Mouse (Mus musculus) heart, embryonic 16.5 days (tissue): ENCODE results near the gene Arhgap10. TPM values are rescaled to one million over a fixed set of nuclear protein-coding genes. Genes with fewer than 3 reads are reported as not detected.

Experiments
- ATAC-seq: fragments of 200-750 bp; cut with Nextera tagmentation; replicated peaks from 2 replicates; pipeline ENCODE4 v1.8.0; 2017; ENCODE audit warnings: moderate number of reproducible peaks; ENCODE audit not compliant: insufficient read depth, low FRiP score; ENCODE audit errors: extremely low read depth
- H3K27ac ChIP-seq: fragments of 300-500 bp; sonication (generic); 2 replicates; pipeline ENCODE4 v1.5.1; 2014; ENCODE audit warnings: mild to moderate bottlenecking, low read length, control low read depth, moderate library complexity
- H3K27me3 ChIP-seq: fragments of 300-500 bp; sonication (generic); 2 replicates; pipeline ENCODE4 v1.6.1; 2014; ENCODE audit warnings: low read length, mixed read lengths; ENCODE audit not compliant: control insufficient read depth, insufficient read depth
- H3K36me3 ChIP-seq: fragments of 300-500 bp; sonication (generic); 2 replicates; pipeline ENCODE4 v1.6.1; 2014; ENCODE audit not compliant: control insufficient read depth, insufficient read depth
- H3K4me1 ChIP-seq: fragments of 300-500 bp; sonication (generic); 2 replicates; pipeline ENCODE4 v1.6.1; 2014; ENCODE audit warnings: low read length, mixed read lengths; ENCODE audit not compliant: control insufficient read depth, insufficient read depth
- H3K4me2 ChIP-seq: fragments of 300-500 bp; sonication (generic); 2 replicates; pipeline ENCODE4 v1.6.1; 2014; ENCODE audit warnings: low read depth, mild to moderate bottlenecking, control low read depth, low read length
- H3K4me3 ChIP-seq: fragments of 300-500 bp; sonication (generic); 2 replicates; pipeline ENCODE4 v1.5.1; 2014; ENCODE audit warnings: mild to moderate bottlenecking, control low read depth, low read length
- H3K9ac ChIP-seq: fragments of 300-500 bp; sonication (generic); 2 replicates; pipeline ENCODE4 v1.6.1; 2014; ENCODE audit warnings: low read length, control low read depth
- H3K9me3 ChIP-seq: fragments of 300-500 bp; sonication (generic); replicated peaks from 2 replicates; pipeline ENCODE4 v1.6.1; 2016; ENCODE audit warnings: low read length; ENCODE audit not compliant: control insufficient read depth
- WGBS: fragments of 180-500 bp; shearing (Covaris S2); extraction: QIAGEN DNeasy Blood & Tissue Kit; methylation state at CpG from one replicate; pipeline ENCODE4 v1.1.7; 2014; 5-methylcytosine and 5-hydroxymethylcytosine counted together
- polyA plus RNA-seq: library from polyadenylated mRNA; unstranded; fragments of >200 nt; fragmentation: Nextera tagmentation; extraction: Ambion mirVana; gene quantifications from 2 replicates; pipeline ENCODE4 v1.2.1, GENCODE M21; 2015

The Arhgap10 gene
- polyA plus RNA-seq, 1 experiment from 2014 or later, result 33.9 TPM

DNA sequence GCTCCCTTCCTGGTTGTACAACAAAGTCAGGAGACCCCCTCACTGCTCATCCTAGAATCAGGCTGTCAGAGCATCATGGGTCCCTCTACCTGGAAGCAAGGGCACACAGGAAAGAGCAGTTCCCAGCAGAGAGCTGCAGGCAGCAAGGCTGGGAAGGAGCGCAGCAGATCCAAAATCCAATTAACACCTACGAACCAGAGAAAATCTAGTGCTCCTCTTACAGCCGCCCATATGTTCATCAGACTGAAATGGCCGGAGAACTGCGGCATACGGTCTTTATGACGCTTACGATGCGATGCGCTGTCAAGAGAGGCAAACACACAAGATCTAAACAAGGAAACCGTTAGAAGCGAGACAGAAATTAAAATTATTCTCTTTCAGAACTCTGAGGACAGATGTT, 229.3 kb downstream of the Arhgap10 start:
- peaks cover 4% of the 10 kb centered on the region; the same call in 1 of the 2 replicates for H3K4me1 ChIP-seq
- no peak for ATAC-seq
- no peaks in the 10 kb centered on the region for H3K36me3 ChIP-seq
- 91% methylated on average over 12 of the region's 12 CpGs for WGBS
- no peak overlapping the region for H3K4me2 ChIP-seq
- H3K4me3 ChIP-seq, result no peak overlapping the region
- no peak overlapping the region for H3K9ac ChIP-seq
- H3K27me3 ChIP-seq, result no peaks in the 10 kb centered on the region
- H3K27ac ChIP-seq, result no peak overlapping the region
- no peaks in the 10 kb centered on the region; the same call in 1 of the 2 replicates for H3K9me3 ChIP-seq

DNA sequence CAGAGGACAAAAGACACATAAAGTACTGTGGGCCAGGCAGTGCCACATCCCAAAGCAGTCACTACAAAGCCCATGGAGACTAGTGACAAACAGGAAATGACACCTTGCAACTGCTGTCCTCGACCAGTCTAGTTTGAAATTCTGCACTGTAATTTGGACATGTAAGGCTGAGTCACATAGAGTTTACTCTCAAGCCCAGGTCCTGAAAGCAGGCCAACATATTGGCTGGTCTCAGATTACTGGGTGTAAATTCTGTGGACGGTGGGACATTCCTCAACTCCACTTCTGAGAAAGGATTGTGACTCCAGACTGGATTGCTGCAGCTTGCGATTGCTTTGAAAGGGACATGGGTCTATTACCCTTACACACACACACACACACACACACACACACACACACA, 229.7 kb downstream of the Arhgap10 start:
- Histone ChIP-seq H3K9me3 (no peaks in the 10 kb centered on the region; the same call in 1 of the 2 replicates), H3K9ac (no peak overlapping the region), H3K4me2 (no peak overlapping the region), H3K4me1 (peaks cover 7% of the 10 kb centered on the region; the same call in 1 of the 2 replicates), H3K36me3 (no peaks in the 10 kb centered on the region), H3K4me3 (no peak overlapping the region), H3K27me3 (no peaks in the 10 kb centered on the region), H3K27ac (no peak overlapping the region)
- 60% methylated on average over 3 of the region's 3 CpGs for WGBS
- ATAC-seq, result no peak

DNA sequence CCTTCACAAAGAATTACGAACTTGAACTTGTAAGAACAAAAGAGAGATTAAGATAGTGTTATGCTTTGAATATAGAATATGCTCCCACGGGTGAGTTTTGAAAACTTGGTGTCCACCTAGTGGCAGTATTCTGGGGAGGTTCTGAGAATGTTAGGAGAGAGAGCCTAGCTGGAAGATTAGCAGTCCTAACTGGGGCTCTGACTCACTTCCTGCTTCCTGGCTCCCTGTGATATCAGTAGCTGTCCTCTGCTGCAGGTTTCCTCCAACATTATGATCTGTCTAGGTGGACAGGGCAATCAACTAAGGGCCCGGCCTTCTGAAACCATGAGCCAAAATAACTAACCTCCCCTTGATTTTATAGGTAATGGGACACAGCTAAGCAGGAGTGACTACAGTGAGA, 233.3 kb downstream of the Arhgap10 start:
- H3K4me1 ChIP-seq, result peaks cover 7% of the 10 kb centered on the region; the same call in 1 of the 2 replicates
- no peaks in the 10 kb centered on the region for H3K27me3 ChIP-seq
- no peak overlapping the region for H3K27ac ChIP-seq
- no peak for ATAC-seq
- H3K9ac ChIP-seq, result no peak overlapping the region
- H3K4me3 ChIP-seq, result no peak overlapping the region
- 79% methylated on average over 3 of the region's 3 CpGs for WGBS
- H3K36me3 ChIP-seq, result no peaks in the 10 kb centered on the region
- no peak overlapping the region for H3K4me2 ChIP-seq
- H3K9me3 ChIP-seq, result no peaks in the 10 kb centered on the region; the same call in 1 of the 2 replicates

DNA sequence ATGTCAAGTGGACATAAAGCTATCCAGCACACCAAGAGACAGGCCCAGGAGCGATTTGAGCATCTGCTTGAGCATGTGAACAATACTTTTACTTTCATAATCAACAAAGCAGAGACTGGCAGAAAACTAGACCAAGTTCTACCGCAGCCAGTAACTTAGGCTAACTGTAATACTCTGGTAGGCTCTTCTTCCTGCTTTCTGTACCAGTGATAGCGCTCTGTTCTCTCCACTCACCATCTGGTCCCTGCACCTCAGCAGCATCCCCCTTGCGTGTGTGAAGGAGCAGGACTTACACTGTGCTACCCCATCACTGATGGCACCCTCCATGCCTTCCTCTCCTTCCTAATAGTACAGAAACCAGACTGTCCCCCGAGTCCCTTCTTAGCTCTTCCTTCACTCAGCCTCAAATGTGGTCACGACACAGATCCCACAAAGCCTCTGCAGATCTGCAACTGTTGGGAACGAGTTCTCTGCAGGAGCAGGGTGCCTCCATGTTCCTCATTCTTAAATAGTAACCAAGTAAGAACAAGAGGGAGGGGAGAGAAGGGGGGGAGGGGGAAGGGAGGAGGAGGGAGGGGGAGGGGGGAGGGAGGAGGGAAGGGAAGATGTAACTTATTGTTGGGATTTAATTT, 235.0 kb downstream of the Arhgap10 start:
- peak; percentile 18; the same call in 1 of the 2 replicates for ATAC-seq
- Histone ChIP-seq H3K4me3 (no peak overlapping the region), H3K9ac (no peak overlapping the region), H3K4me1 (peaks cover 7% of the 10 kb centered on the region; the same call in 1 of the 2 replicates), H3K27me3 (no peaks in the 10 kb centered on the region), H3K4me2 (0 out of 2 replicates have a peak overlapping the region, but pooled peaks have one; percentile 9), H3K36me3 (no peaks in the 10 kb centered on the region), H3K9me3 (no peaks in the 10 kb centered on the region; the same call in 1 of the 2 replicates), H3K27ac (peak overlapping the region; percentile 53)
- 81% methylated on average over 7 of the region's 7 CpGs for WGBS

DNA sequence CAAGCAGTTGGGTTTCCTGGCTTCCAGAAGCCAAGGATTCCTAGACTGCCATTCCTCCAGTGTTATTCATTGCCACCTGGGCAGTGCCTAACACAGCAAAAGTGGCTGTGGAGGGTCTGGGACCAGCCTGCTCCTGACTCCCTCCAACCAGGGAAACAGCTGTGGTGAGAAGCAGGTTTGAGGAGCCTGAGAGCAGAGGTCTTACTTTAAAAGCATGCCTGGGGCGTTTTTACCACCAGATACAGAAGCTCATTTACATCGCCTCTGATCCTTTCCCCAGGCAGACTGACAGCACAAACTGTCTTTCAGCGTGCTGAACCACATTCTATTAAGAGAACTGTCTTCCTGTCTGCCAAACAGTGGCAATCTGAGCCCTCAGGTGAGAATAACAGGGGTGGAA, 237.8 kb downstream of the Arhgap10 start:
- Histone ChIP-seq H3K4me3 (no peak overlapping the region), H3K27ac (peak overlapping the region; percentile 49)
- ATAC-seq, result 0 out of 2 replicates have a peak, but pooled peaks have one; percentile 8

DNA sequence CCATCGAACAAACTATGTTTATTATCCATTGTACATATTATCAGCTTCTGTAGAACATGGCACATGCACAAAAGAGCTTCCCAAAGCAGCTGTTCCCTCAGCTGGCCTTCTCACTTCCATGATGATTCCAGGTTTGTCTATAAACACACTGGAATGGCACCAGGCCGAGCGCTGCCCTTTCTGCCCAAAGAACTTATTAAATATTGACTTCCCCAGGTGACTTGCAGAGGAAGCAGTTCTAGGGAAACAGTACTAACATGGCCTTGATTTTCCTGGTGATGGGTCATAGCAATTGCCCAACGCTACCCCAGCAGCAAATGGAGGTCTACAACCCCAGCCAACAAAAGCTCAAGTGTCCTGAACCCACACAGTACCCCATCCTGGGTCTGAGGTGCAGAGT, 239.5 kb downstream of the Arhgap10 start:
- 98% methylated on average over 4 of the region's 4 CpGs for WGBS
- H3K27ac ChIP-seq, result no peak overlapping the region
- no peaks in the 10 kb centered on the region for H3K36me3 ChIP-seq
- no peak overlapping the region for H3K4me2 ChIP-seq
- no peaks in the 10 kb centered on the region for H3K9me3 ChIP-seq
- no peak overlapping the region for H3K9ac ChIP-seq
- no peak overlapping the region for H3K4me3 ChIP-seq
- H3K27me3 ChIP-seq, result no peaks in the 10 kb centered on the region
- ATAC-seq, result no peak
- peaks cover 14% of the 10 kb centered on the region for H3K4me1 ChIP-seq

More for the DNA sequence above, 237.8 kb downstream of the Arhgap10 start:
- Histone ChIP-seq H3K27me3 (no peaks in the 10 kb centered on the region), H3K36me3 (no peaks in the 10 kb centered on the region), H3K9me3 (no peaks in the 10 kb centered on the region; the same call in 1 of the 2 replicates), H3K4me1 (peaks cover 18% of the 10 kb centered on the region), H3K9ac (no peak overlapping the region), H3K4me2 (no peak overlapping the region)
- 44% methylated on average over 3 of the region's 3 CpGs for WGBS

DNA sequence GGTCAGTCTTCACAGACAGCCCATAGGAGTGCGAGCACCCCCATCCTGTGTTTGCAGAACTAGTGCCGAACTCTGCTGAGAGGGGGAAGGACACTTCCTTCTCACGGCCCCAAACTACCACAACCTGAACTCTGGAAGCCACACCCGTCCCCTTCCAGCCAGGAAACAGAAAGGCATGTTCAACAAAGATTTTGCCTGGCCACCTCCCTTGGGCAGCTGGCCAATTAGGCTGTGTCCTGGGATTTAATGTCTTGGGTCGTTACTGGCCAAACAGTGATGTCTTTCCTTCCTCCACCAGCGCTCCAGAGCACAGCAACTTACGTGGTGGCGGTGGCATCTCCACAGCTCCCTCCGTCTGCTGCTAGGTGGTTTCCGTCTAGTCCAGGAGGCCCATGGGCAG, 240.9 kb downstream of the Arhgap10 start:
- Histone ChIP-seq H3K9ac (no peak overlapping the region), H3K27ac (0 out of 2 replicates have a peak overlapping the region, but pooled peaks have one; percentile 21), H3K36me3 (no peaks in the 10 kb centered on the region), H3K27me3 (no peaks in the 10 kb centered on the region), H3K4me1 (peaks cover 14% of the 10 kb centered on the region), H3K9me3 (no peaks in the 10 kb centered on the region), H3K4me2 (peak overlapping the region; percentile 25), H3K4me3 (no peak overlapping the region)
- WGBS, result 67% methylated on average over 10 of the region's 10 CpGs
- ATAC-seq, result 0 out of 2 replicates have a peak, but pooled peaks have one; percentile 23

DNA sequence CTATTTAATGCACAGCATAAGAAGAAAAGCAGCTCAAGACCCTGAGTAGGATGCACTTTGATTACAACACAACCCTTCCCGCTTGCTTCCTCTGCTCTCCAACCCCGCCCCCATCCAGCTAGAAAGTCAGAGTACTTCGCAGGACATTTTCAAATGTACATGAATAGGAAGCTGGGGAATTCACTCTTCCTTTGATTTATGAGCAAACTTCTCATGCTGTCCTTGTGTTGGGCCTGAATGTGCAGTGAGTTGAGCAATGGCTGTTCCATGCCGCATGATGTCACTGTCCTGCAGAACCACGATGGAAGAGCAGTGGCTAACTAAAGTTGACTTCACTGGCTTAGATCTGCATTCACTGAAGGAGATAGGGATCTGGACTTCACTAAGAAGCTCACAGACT, 242.2 kb downstream of the Arhgap10 start:
- H3K4me1 ChIP-seq, result peaks cover 14% of the 10 kb centered on the region
- 84% methylated on average over 5 of the region's 5 CpGs for WGBS
- no peaks in the 10 kb centered on the region for H3K27me3 ChIP-seq
- no peak overlapping the region for H3K4me3 ChIP-seq
- H3K4me2 ChIP-seq, result no peak overlapping the region
- no peak for ATAC-seq
- H3K27ac ChIP-seq, result no peak overlapping the region
- no peak overlapping the region for H3K9ac ChIP-seq
- H3K36me3 ChIP-seq, result no peaks in the 10 kb centered on the region; the same call in 1 of the 2 replicates
- H3K9me3 ChIP-seq, result no peaks in the 10 kb centered on the region

DNA sequence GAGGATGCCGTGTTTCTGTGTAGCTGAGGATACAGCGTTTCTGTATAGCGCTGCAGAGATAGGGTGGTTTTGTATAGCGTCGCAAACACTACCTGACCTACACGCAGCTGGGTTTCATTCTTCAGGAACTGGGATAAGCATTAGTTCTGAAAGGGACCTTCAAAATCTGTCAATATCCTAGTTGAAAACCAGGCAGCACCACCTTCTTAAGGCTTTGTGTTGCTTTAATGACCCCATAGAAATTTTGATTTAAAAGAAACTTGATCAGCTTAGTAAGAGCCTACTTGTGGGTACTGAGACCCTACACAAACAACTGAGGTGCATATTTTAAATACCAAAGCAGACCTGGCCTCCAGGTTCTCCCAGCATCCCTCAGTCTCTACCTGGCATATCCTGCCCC, 245.6 kb downstream of the Arhgap10 start:
- ATAC-seq, result no peak
- H3K27me3 ChIP-seq, result no peaks in the 10 kb centered on the region
- 90% methylated on average over 6 of the region's 6 CpGs for WGBS
- no peak overlapping the region for H3K27ac ChIP-seq
- H3K9me3 ChIP-seq, result peaks cover 5% of the 10 kb centered on the region; the same call in 1 of the 2 replicates
- H3K9ac ChIP-seq, result no peak overlapping the region
- peaks cover 6% of the 10 kb centered on the region for H3K36me3 ChIP-seq
- no peak overlapping the region for H3K4me2 ChIP-seq
- peaks cover 10% of the 10 kb centered on the region for H3K4me1 ChIP-seq
- H3K4me3 ChIP-seq, result no peak overlapping the region
